Mouse (Mus musculus) midbrain, embryonic 11.5 days (tissue): Measurements from ENCODE around the gene Scgb2b26. TPM values are rescaled to one million over a fixed set of nuclear protein-coding genes. Genes with fewer than 3 reads are reported as not detected.
"Not testable (repeated sequence)": the region's sequence is repeated elsewhere in the genome, so short reads cannot be mapped to it uniquely, and the experiment has no call there.

Experiments
- ATAC-seq: fragments of 200-750 bp; cut with Nextera tagmentation; 2 replicates; pipeline ENCODE4 v1.8.0; 2017; ENCODE audit warnings: moderate TSS enrichment, moderate library complexity; ENCODE audit not compliant: low FRiP score
- DNase-seq: peaks from one replicate; pipeline ENCODE4 v3.0.0; 2015; ENCODE audit warnings: low spot score; ENCODE audit errors: missing footprints
- H3K27ac ChIP-seq: fragments of 300-500 bp; sonication (generic); 2 replicates; pipeline ENCODE4 v1.5.1; 2014; ENCODE audit warnings: low read depth, low read length
- H3K27me3 ChIP-seq: fragments of 300-500 bp; sonication (generic); 2 replicates; pipeline ENCODE4 v1.6.1; 2014; ENCODE audit warnings: mild to moderate bottlenecking, low read length, moderate library complexity, mixed read lengths; ENCODE audit not compliant: control insufficient read depth, insufficient read depth
- H3K36me3 ChIP-seq: fragments of 300-500 bp; sonication (generic); 2 replicates; pipeline ENCODE4 v1.6.1; 2014; ENCODE audit warnings: mild to moderate bottlenecking, low read length, moderate library complexity, mixed read lengths; ENCODE audit not compliant: control insufficient read depth, insufficient read depth
- H3K4me1 ChIP-seq: fragments of 300-500 bp; sonication (generic); 2 replicates; pipeline ENCODE4 v1.6.1; 2014; ENCODE audit warnings: low read length; ENCODE audit not compliant: control insufficient read depth, insufficient read depth
- H3K4me2 ChIP-seq: fragments of 300-500 bp; sonication (generic); 2 replicates; pipeline ENCODE4 v1.6.1; 2014; ENCODE audit warnings: mild to moderate bottlenecking, moderate library complexity
- H3K4me3 ChIP-seq: fragments of 300-500 bp; sonication (generic); 2 replicates; pipeline ENCODE4 v1.5.1; 2014; ENCODE audit warnings: low read depth, low read length
- H3K9ac ChIP-seq: fragments of 300-500 bp; sonication (generic); 2 replicates; pipeline ENCODE4 v1.6.1; 2014; ENCODE audit warnings: low read length
- H3K9me3 ChIP-seq: fragments of 300-500 bp; sonication (generic); 2 replicates; pipeline ENCODE4 v1.6.1; 2016; ENCODE audit warnings: low read length; ENCODE audit not compliant: control insufficient read depth
- WGBS: fragments of 180-500 bp; shearing (Covaris S2); extraction: QIAGEN DNeasy Blood & Tissue Kit; methylation state at CpG from one replicate; pipeline ENCODE4 v1.1.7; 2014; 5-methylcytosine and 5-hydroxymethylcytosine counted together
- polyA plus RNA-seq: library from polyadenylated mRNA; unstranded; fragments of >200 nt; fragmentation: Nextera tagmentation; extraction: Ambion mirVana; gene quantifications from 2 replicates; pipeline ENCODE4 v1.2.1, GENCODE M21; 2014

The Scgb2b26 gene
- polyA plus RNA-seq = not detected in 2 replicates

GRCm38 (mm10) chr7:33944940-33945339, at the start of gene Scgb2b26:
Gene Scgb2b26 (minus strand): TSS chr7:33945040.
- Histone ChIP-seq H3K4me3 (no peak within 1 kb of the TSS), H3K4me1 (no peaks in the 10 kb centered on the region), H3K27me3 (no peaks in the 10 kb centered on the region), H3K27ac (no peak within 1 kb of the TSS), H3K36me3 (no peaks in the 10 kb centered on the region), H3K4me2 (no peak within 1 kb of the TSS), H3K9ac (no peak within 1 kb of the TSS), H3K9me3 (peaks cover 26% of the 10 kb centered on the region)
- ATAC-seq (no peak), DNase-seq (no peak)
- WGBS = 85% methylated on average over 4 of the region's 4 CpGs

GRCm38 (mm10) chr7:33982281-33982680, 37.4 kb upstream of the Scgb2b26 start:
- H3K4me1 ChIP-seq, H3K27ac ChIP-seq, H3K4me3 ChIP-seq, H3K4me2 ChIP-seq, H3K9me3 ChIP-seq, H3K9ac ChIP-seq, ATAC-seq, H3K36me3 ChIP-seq, H3K27me3 ChIP-seq, DNase-seq: not testable (repeated sequence)
- 30% methylated on average over 8 of the region's 9 CpGs for WGBS

- H3K4me1 ChIP-seq = no peaks in the 10 kb centered on the region
- H3K36me3 ChIP-seq = no peaks in the 10 kb centered on the region
- H3K9me3 ChIP-seq = peaks cover 19% of the 10 kb centered on the region
- no peaks in the 10 kb centered on the region for H3K27me3 ChIP-seq
- H3K4me2 ChIP-seq = no peak overlapping the region
- H3K4me3 ChIP-seq = no peak overlapping the region
- DNase-seq (no peak), ATAC-seq (no peak)
- no peak overlapping the region for H3K9ac ChIP-seq
- H3K27ac ChIP-seq = no peak overlapping the region
Observed at GRCm38 (mm10) chr7:33902982-33903381, 41.9 kb downstream of the Scgb2b26 start.

GRCm38 (mm10) chr7:33900803-33901202, 44.0 kb downstream of the Scgb2b26 start:
- DNase-seq (no peak), ATAC-seq (no peak)
- Histone ChIP-seq H3K4me2 (no peak overlapping the region), H3K27me3 (no peaks in the 10 kb centered on the region), H3K4me1 (no peaks in the 10 kb centered on the region), H3K36me3 (no peaks in the 10 kb centered on the region), H3K9me3 (peaks cover 27% of the 10 kb centered on the region), H3K27ac (no peak overlapping the region), H3K4me3 (no peak overlapping the region), H3K9ac (no peak overlapping the region)
- WGBS = 75% methylated on average over 2 of the region's 2 CpGs

GRCm38 (mm10) chr7:33900007-33900406, 44.8 kb downstream of the Scgb2b26 start:
- 64% methylated on average over 2 of the region's 2 CpGs for WGBS
- DNase-seq = no peak
- H3K27me3 ChIP-seq = no peaks in the 10 kb centered on the region
- H3K9me3 ChIP-seq = peaks cover 27% of the 10 kb centered on the region
- H3K4me3 ChIP-seq = no peak overlapping the region
- no peaks in the 10 kb centered on the region for H3K36me3 ChIP-seq
- no peak overlapping the region for H3K4me2 ChIP-seq
- H3K9ac ChIP-seq = no peak overlapping the region
- no peak for ATAC-seq
- no peak overlapping the region for H3K27ac ChIP-seq
- no peaks in the 10 kb centered on the region for H3K4me1 ChIP-seq

Other genes with a start within 250 kb of the Scgb2b26 start
- gene Scgb2b24, start 205.7 kb downstream of the Scgb2b26 start, polyA plus RNA-seq = not detected in 2 replicates
- gene Scgb1b24, start 201.2 kb downstream of the Scgb2b26 start, polyA plus RNA-seq = not detected in 2 replicates
- not detected in 2 replicates for gene Scgb2b27, start 68.9 kb upstream of the Scgb2b26 start, polyA plus RNA-seq
- gene Scgb1b27, start 76.4 kb upstream of the Scgb2b26 start, polyA plus RNA-seq = not detected in 2 replicates
- gene Scgb1b30, start 150.4 kb upstream of the Scgb2b26 start, polyA plus RNA-seq = not detected in 2 replicates
- gene Wtip, start 188.2 kb upstream of the Scgb2b26 start, polyA plus RNA-seq = 2.7 and 2.9 TPM in 2 replicates
- 273 and 283 TPM in 2 replicates for gene Uba2, start 224.6 kb upstream of the Scgb2b26 start, polyA plus RNA-seq